Mouse (Mus musculus) midbrain, embryonic 10.5 days (tissue): Measurements from ENCODE around the gene Spout1. TPM values are rescaled to one million over a fixed set of nuclear protein-coding genes. Genes with fewer than 3 reads are reported as not detected.

Experiments used
- DNase-seq: peaks from one replicate; pipeline ENCODE4 v3.0.0-alpha.2; 2017; ENCODE audit warnings: low spot score
- H3K27ac ChIP-seq: fragments of 300-500 bp; sonication (generic); replicated peaks from 2 replicates; pipeline ENCODE4 v1.5.1; 2016; ENCODE audit warnings: mild to moderate bottlenecking
- H3K27me3 ChIP-seq: fragments of 300-500 bp; sonication (generic); 2 replicates; pipeline ENCODE4 v1.6.1; 2016; ENCODE audit warnings: low read depth, mild to moderate bottlenecking; ENCODE audit not compliant: poor library complexity, severe bottlenecking
- H3K36me3 ChIP-seq: fragments of 300-500 bp; sonication (generic); 2 replicates; pipeline ENCODE4 v1.6.1; 2016; ENCODE audit warnings: mild to moderate bottlenecking, moderate library complexity
- H3K4me1 ChIP-seq: fragments of 300-500 bp; sonication (generic); 2 replicates; pipeline ENCODE4 v1.6.1; 2016
- H3K4me3 ChIP-seq: fragments of 300-500 bp; sonication (generic); 2 replicates; pipeline ENCODE4 v1.5.1; 2016; ENCODE audit warnings: mild to moderate bottlenecking, moderate library complexity
- H3K9me3 ChIP-seq: fragments of 300-500 bp; sonication (generic); replicated peaks from 2 replicates; pipeline ENCODE4 v1.6.1; 2016; ENCODE audit warnings: mild to moderate bottlenecking
- WGBS: fragments of 180-500 bp; shearing (Covaris S2); methylation state at CpG from one replicate; pipeline ENCODE4 v1.1.7; 2016; 5-methylcytosine and 5-hydroxymethylcytosine counted together
- polyA plus RNA-seq: library from polyadenylated mRNA; unstranded; fragments of >200 nt; fragmentation: Nextera tagmentation; extraction: Ambion mirVana; gene quantifications from 2 replicates; pipeline ENCODE4 v1.2.1, GENCODE M21; 2016

The Spout1 gene
- polyA plus RNA-seq = 88.5 and 89.0 TPM in 2 replicates

DNA sequence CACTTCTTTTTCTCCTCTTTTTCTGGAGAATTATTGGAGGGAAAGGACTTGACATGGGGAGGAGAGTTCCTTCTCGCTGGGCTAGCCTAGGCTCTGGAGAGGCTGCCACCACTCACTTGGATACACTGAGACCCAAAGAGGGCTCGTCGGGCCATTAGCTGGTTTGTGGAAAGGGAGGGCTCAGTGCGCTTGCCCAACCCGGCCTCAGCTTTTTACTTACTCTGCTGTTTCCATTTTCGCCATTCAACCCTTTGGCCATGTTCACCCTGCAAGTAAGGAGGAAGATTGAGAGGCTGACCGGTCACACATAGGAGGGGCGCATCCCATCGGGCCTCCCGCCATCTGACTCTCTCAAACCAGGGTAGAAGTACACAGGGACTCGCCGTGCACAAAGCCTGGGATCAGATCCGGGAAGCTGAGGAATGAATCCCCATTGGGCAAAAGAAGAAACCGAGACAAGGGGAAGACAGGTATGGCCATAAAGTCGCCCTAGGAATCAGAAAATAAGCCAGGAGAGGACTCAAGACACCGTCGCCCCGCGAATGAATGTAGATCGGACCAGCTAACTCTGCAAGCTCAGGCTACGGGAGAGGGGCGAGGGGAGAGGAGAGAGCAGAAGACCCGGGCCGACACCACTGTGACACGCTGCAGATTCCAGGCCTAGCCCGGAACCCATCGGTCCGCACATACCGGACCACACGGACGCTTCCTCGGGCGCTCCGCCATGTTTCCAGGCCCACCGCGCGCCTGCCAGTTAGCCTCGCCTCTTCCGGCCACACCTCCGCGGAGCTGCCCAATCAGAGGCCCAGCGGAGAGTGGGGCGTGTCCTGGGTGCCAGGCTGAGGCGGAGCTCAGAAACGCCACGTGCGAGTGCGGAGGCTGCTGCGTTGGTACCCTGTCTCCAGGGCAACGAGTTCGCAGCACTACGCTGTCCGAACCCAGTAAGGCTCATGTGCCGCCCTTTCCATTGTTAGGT lies at the start of gene Spout1:
Gene Spout1 (minus strand): TSS at position 760 of the 976 bp plus-strand sequence.
- Histone ChIP-seq H3K4me1 (peaks cover 20% of the 10 kb centered on the region), H3K27ac (peak within 1 kb of the TSS; percentile 84), H3K4me3 (peak within 1 kb of the TSS; percentile 88), H3K9me3 (0 out of 2 replicates have a peak, but pooled peaks cover 4% of the 10 kb centered on the region), H3K36me3 (peaks cover 44% of the 10 kb centered on the region), H3K27me3 (peaks cover 3% of the 10 kb centered on the region)
- WGBS = 4% methylated on average over 54 of the region's 54 CpGs
- peak; percentile 98 for DNase-seq

GRCm38 (mm10) chr2:30216293-30216692 lies 38.0 kb upstream of the Spout1 start:
- H3K27ac ChIP-seq = no peak overlapping the region
- no peaks in the 10 kb centered on the region for H3K27me3 ChIP-seq
- no peak for DNase-seq
- H3K9me3 ChIP-seq = no peaks in the 10 kb centered on the region
- H3K4me1 ChIP-seq = no peaks in the 10 kb centered on the region
- WGBS = 95% methylated on average over 5 of the region's 5 CpGs
- no peak overlapping the region for H3K4me3 ChIP-seq
- no peaks in the 10 kb centered on the region for H3K36me3 ChIP-seq

- Histone ChIP-seq H3K4me3 (no peak overlapping the region), H3K27me3 (no peaks in the 10 kb centered on the region), H3K36me3 (no peaks in the 10 kb centered on the region), H3K4me1 (no peaks in the 10 kb centered on the region), H3K27ac (no peak overlapping the region), H3K9me3 (no peaks in the 10 kb centered on the region)
- no peak for DNase-seq
- WGBS = 85% methylated on average over 6 of the region's 6 CpGs
These were observed 37.2 kb upstream of the Spout1 start for GRCm38 (mm10) chr2:30215493-30215892.

DNA sequence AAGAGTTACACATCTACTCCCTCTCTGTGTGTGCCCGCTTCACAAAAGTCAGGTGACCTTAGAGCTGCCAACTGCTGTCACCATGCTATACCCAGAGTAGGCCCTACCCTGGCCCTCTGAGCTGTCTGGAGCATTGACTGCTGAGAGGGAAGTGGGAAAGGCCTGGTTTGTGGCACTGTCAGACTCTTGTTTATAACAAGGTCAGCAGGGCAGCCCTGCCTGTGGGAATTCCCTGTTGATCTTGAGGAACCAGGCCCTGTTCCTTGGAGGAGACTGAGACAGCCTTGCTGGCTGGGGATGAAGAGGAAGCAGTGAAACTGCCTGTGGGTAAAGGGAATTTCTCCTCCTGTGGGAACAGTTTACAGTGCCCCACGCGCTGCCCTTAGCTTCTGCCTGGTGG lies 36.5 kb upstream of the Spout1 start:
- H3K4me1 ChIP-seq = no peaks in the 10 kb centered on the region
- no peaks in the 10 kb centered on the region for H3K36me3 ChIP-seq
- no peak overlapping the region for H3K27ac ChIP-seq
- no peak for DNase-seq
- WGBS = 92% methylated on average over 3 of the region's 3 CpGs
- no peak overlapping the region for H3K4me3 ChIP-seq
- no peaks in the 10 kb centered on the region for H3K27me3 ChIP-seq
- H3K9me3 ChIP-seq = no peaks in the 10 kb centered on the region

DNA sequence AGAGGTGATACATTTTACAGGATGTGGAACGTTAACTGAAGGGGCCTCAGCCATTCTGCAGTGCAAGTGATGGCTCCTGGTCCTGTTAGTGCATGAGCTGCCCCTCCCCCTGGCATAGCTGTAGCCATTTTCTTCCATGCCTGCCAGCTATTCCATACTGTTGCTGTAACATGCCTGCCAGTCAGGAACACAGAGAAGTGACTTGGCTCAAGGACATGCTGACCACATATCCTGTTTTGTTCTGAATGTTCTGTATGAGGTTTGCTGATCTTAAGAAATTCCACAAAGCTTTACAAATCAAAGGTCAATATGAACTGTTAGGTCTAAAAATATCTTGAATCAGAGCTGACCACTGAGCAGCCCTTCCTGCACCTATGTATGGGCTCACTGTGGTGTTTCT lies 34.7 kb upstream of the Spout1 start:
- H3K4me3 ChIP-seq = no peak overlapping the region
- H3K9me3 ChIP-seq = no peaks in the 10 kb centered on the region
- no peaks in the 10 kb centered on the region for H3K36me3 ChIP-seq
- no peaks in the 10 kb centered on the region for H3K27me3 ChIP-seq
- H3K4me1 ChIP-seq = no peaks in the 10 kb centered on the region
- 86% methylated on average over 1 of the region's 1 CpGs for WGBS
- DNase-seq = no peak
- no peak overlapping the region for H3K27ac ChIP-seq

GRCm38 (mm10) chr2:30212169-30212545 lies 33.9 kb upstream of the Spout1 start:
- H3K27me3 ChIP-seq = no peaks in the 10 kb centered on the region
- no peak for DNase-seq
- H3K4me3 ChIP-seq = no peak overlapping the region
- 81% methylated on average over 4 of the region's 4 CpGs for WGBS
- no peaks in the 10 kb centered on the region for H3K4me1 ChIP-seq
- no peak overlapping the region for H3K27ac ChIP-seq
- no peaks in the 10 kb centered on the region for H3K9me3 ChIP-seq
- no peaks in the 10 kb centered on the region for H3K36me3 ChIP-seq

- H3K27ac ChIP-seq = no peak overlapping the region
- no peaks in the 10 kb centered on the region for H3K9me3 ChIP-seq
- no peaks in the 10 kb centered on the region for H3K36me3 ChIP-seq
- no peak for DNase-seq
- no peak overlapping the region for H3K4me3 ChIP-seq
- no peaks in the 10 kb centered on the region for H3K27me3 ChIP-seq
- 70% methylated on average over 6 of the region's 6 CpGs for whole genome bisulfite sequencing
- peaks cover 5% of the 10 kb centered on the region for H3K4me1 ChIP-seq
These were observed 33.3 kb upstream of the Spout1 start for GRCm38 (mm10) chr2:30211408-30212168.

- no peaks in the 10 kb centered on the region for H3K36me3 ChIP-seq
- no peak for DNase-seq
- H3K9me3 ChIP-seq = no peaks in the 10 kb centered on the region
- H3K4me1 ChIP-seq = peaks cover 19% of the 10 kb centered on the region
- no peak overlapping the region for H3K4me3 ChIP-seq
- 82% methylated on average over 5 of the region's 5 CpGs for WGBS
- no peak overlapping the region for H3K27ac ChIP-seq
- no peaks in the 10 kb centered on the region for H3K27me3 ChIP-seq
These were observed 29.6 kb upstream of the Spout1 start for GRCm38 (mm10) chr2:30207886-30208285.

DNA sequence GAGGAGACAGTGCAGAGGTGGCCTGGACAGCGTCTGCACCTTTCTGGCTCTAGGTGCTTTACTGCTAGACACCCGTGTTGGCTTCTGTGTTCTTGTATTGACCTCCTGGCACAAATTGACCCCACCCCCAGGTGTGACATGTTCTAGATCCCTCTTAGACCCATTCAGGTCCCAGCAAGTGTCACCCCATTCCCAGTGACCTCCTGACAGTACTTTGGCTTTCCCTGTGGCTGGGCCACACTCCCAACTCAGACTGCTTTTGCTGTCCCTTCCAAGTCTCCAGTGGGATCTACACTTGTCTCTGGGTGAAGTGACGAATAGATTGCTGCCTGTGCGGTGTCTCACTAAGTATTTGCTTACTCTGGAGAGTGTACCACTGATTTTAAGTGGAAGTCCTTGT lies 29.1 kb upstream of the Spout1 start:
- no peak overlapping the region; the same call in 1 of the 2 replicates for H3K4me3 ChIP-seq
- H3K9me3 ChIP-seq = no peaks in the 10 kb centered on the region
- H3K27ac ChIP-seq = no peak overlapping the region
- H3K27me3 ChIP-seq = no peaks in the 10 kb centered on the region
- no peaks in the 10 kb centered on the region for H3K36me3 ChIP-seq
- 79% methylated on average over 4 of the region's 4 CpGs for WGBS
- DNase-seq = no peak
- H3K4me1 ChIP-seq = peaks cover 19% of the 10 kb centered on the region

GRCm38 (mm10) chr2:30205629-30206357 lies 27.5 kb upstream of the Spout1 start, which contains the start of gene Kyat1:
Gene Kyat1 (minus strand): TSS chr2:30205847.
- Histone ChIP-seq H3K27me3 (no peaks in the 10 kb centered on the region), H3K4me1 (peaks cover 19% of the 10 kb centered on the region), H3K4me3 (peak within 1 kb of the TSS; percentile 82), H3K9me3 (no peaks in the 10 kb centered on the region), H3K36me3 (no peaks in the 10 kb centered on the region), H3K27ac (peak within 1 kb of the TSS; percentile 78)
- WGBS = under 1% methylated on average over 44 of the region's 44 CpGs
- DNase-seq = peak; percentile 95

DNA sequence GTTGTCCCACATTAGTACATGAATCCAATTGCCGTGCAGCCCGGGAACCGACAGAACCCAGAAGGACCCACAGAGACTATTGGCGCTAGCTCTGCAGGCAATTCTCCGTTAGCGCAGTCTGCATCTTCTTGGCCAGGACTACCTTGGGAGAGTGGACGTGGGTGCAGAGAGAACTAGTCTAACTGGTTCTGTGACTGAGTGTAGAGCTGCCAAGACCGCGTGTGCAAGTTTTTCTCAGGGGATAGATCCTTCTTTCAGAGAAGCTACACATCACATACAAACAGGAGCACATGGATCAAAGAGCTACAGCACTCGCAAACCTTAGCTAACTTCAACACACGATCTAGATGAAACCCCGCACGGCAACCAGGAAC lies 27.0 kb upstream of the Spout1 start:
- no peaks in the 10 kb centered on the region for H3K27me3 ChIP-seq
- no peak for DNase-seq
- no peaks in the 10 kb centered on the region for H3K36me3 ChIP-seq
- 5% methylated on average over 13 of the region's 13 CpGs for WGBS
- H3K27ac ChIP-seq = peak overlapping the region; percentile 78
- H3K4me3 ChIP-seq = peak overlapping the region; percentile 82
- H3K4me1 ChIP-seq = peaks cover 19% of the 10 kb centered on the region
- H3K9me3 ChIP-seq = no peaks in the 10 kb centered on the region

DNA sequence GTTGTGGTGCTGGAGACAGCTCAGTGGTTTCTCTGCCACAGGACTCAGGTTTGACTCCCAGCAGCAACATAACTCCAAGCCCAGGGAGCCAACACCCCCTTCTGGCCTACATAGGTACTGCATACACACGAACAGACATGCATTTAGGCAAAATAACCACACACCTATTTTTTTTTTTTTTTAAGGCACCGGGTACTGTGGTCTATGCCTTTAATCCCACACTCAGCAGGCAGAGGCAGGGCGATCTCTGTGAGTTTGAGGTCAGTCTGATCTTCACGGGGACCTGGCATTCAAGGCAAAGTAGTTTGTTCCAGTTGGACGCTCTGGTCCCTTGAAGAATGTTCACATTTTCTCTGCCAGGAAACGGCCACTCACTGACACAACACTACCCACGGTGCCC lies 25.2 kb upstream of the Spout1 start:
- 70% methylated on average over 7 of the region's 7 CpGs for WGBS
- no peaks in the 10 kb centered on the region for H3K9me3 ChIP-seq
- H3K36me3 ChIP-seq = no peaks in the 10 kb centered on the region
- peaks cover 19% of the 10 kb centered on the region for H3K4me1 ChIP-seq
- no peak overlapping the region for H3K4me3 ChIP-seq
- no peak overlapping the region for H3K27ac ChIP-seq
- no peaks in the 10 kb centered on the region for H3K27me3 ChIP-seq
- DNase-seq = no peak
